Mouse (Mus musculus): ENCODE measurements around the gene Gm19935. TPM values are rescaled to one million over a fixed set of nuclear protein-coding genes. Genes with fewer than 3 reads are reported as not detected.
A peak's percentile ranks its signal among the peaks of the same experiment; 100 is the strongest.

Gm19935 gene
- polyA plus RNA-seq, 1 experiment from 2014 or later: not detected

GRCm38 (mm10) chr8:90828987-90829740 lies 12.0 kb upstream of the Gm19935 start:
- Histone ChIP-seq H3K27ac (peak overlapping the region; percentile 74), H3K36me3 (no peaks in the 10 kb centered on the region), H3K9me3 (no peaks in the 10 kb centered on the region), H3K4me2 (replicated peaks) (peak overlapping the region; percentile 79), H3K4me1 (replicated peaks) (peaks cover 21% of the 10 kb centered on the region), H3K27me3 (no peaks in the 10 kb centered on the region), H3K4me3 (replicated peaks) (peak overlapping the region; percentile 50), H3K9ac (replicated peaks) (peak overlapping the region; percentile 67)
- 3% methylated on average over 11 of the region's 11 CpGs for WGBS
- ATAC-seq: peak; percentile 75

DNA sequence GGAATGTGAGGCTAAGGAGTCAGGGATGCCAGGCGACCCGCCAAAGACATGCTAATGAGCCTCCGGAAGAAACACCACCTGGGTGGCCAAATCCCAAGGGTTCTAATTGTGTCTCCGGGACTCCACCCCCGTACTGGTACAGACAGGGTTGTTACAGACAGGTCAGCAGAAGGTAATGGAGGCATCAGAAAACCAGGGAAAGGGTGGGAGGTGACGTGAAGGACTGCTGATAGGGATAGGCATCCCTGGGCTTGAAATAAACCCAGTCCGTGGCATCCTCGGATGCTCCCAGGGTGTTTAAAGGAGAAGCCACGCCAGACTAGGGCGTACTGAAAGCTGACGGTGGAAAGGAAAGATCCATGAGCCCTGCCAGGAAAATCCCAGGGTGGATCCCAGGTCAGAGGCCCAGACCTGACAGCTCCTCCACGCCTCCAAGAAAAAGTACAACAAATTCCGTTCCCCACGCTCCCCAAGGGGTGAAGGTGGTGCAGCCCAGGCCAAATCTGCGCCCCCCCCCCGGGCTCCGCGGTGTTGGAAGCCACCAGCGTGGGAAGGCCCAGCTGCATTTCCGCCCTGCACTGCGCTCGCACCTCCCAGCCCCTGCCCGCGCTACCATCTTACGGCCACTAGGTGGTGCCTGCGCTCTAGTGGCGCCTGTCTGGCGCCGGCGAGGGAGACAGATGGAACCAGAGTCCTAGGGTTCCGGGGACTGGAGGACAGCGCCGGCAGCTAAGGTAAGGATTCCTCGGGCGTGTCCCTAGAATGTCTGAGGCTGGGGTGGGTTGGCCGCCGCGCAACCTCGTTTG lies 11.2 kb upstream of the Gm19935 start, which contains the start of gene Chd9:
Gene Chd9 (plus strand): TSS at position 172 of the 806 bp plus-strand sequence.
- Histone ChIP-seq H3K4me1 (replicated peaks) (peaks cover 21% of the 10 kb centered on the region), H3K9me3 (no peaks in the 10 kb centered on the region), H3K27ac (peak within 1 kb of the TSS; percentile 74), H3K36me3 (no peaks in the 10 kb centered on the region), H3K27me3 (no peaks in the 10 kb centered on the region), H3K4me2 (replicated peaks) (peak within 1 kb of the TSS; percentile 79), H3K9ac (replicated peaks) (peak within 1 kb of the TSS; percentile 67), H3K4me3 (replicated peaks) (peak within 1 kb of the TSS; percentile 50)
- WGBS: under 1% methylated on average over 39 of the region's 39 CpGs
- ATAC-seq: peak; percentile 95

GRCm38 (mm10) chr8:90825459-90825871 lies 8.3 kb upstream of the Gm19935 start:
- WGBS: 90% methylated on average over 9 of the region's 9 CpGs
- H3K36me3 ChIP-seq: no peaks in the 10 kb centered on the region
- no peak overlapping the region for H3K4me2 ChIP-seq (replicated peaks)
- H3K9ac ChIP-seq (replicated peaks): no peak overlapping the region
- ATAC-seq: no peak
- H3K27ac ChIP-seq: no peak overlapping the region
- H3K4me3 ChIP-seq (replicated peaks): no peak overlapping the region
- H3K4me1 ChIP-seq (replicated peaks): peaks cover 21% of the 10 kb centered on the region
- H3K9me3 ChIP-seq: no peaks in the 10 kb centered on the region
- H3K27me3 ChIP-seq: no peaks in the 10 kb centered on the region

GRCm38 (mm10) chr8:90822443-90822842 lies 5.2 kb upstream of the Gm19935 start:
- H3K27ac ChIP-seq: no peak overlapping the region
- H3K9me3 ChIP-seq: no peaks in the 10 kb centered on the region
- H3K36me3 ChIP-seq: no peaks in the 10 kb centered on the region
- no peak overlapping the region for H3K4me3 ChIP-seq (replicated peaks)
- H3K9ac ChIP-seq (replicated peaks): no peak overlapping the region
- H3K27me3 ChIP-seq: no peaks in the 10 kb centered on the region
- no peak overlapping the region for H3K4me2 ChIP-seq (replicated peaks)
- 61% methylated on average over 11 of the region's 11 CpGs for WGBS
- H3K4me1 ChIP-seq (replicated peaks): 0 out of 2 replicates have a peak, but pooled peaks cover 7% of the 10 kb centered on the region
- no peak for ATAC-seq

DNA sequence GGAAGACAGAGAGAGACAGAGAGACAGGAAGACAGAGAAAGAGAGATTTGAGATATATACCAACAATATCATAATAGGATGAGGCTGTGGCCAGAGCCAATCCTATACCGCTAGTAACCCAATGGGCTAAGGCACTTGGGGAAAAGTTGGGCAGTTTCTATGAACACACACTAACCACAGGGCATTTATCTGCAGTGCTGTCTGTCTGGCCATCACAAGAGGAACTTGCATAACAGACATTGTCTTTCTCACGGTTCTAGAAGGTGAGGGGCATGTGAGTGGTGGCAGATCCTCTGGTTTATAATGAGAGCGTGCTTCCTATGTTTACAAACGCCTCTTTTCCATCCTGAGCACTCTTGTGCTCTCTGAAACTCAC lies 3.1 kb upstream of the Gm19935 start:
- ATAC-seq: no peak
- Histone ChIP-seq H3K4me1 (replicated peaks) (peaks cover 16% of the 10 kb centered on the region), H3K4me3 (replicated peaks) (no peak overlapping the region), H3K9ac (replicated peaks) (no peak overlapping the region), H3K27ac (no peak overlapping the region), H3K9me3 (no peaks in the 10 kb centered on the region), H3K27me3 (no peaks in the 10 kb centered on the region), H3K4me2 (replicated peaks) (no peak overlapping the region), H3K36me3 (no peaks in the 10 kb centered on the region)
- 88% methylated on average over 4 of the region's 4 CpGs for WGBS

DNA sequence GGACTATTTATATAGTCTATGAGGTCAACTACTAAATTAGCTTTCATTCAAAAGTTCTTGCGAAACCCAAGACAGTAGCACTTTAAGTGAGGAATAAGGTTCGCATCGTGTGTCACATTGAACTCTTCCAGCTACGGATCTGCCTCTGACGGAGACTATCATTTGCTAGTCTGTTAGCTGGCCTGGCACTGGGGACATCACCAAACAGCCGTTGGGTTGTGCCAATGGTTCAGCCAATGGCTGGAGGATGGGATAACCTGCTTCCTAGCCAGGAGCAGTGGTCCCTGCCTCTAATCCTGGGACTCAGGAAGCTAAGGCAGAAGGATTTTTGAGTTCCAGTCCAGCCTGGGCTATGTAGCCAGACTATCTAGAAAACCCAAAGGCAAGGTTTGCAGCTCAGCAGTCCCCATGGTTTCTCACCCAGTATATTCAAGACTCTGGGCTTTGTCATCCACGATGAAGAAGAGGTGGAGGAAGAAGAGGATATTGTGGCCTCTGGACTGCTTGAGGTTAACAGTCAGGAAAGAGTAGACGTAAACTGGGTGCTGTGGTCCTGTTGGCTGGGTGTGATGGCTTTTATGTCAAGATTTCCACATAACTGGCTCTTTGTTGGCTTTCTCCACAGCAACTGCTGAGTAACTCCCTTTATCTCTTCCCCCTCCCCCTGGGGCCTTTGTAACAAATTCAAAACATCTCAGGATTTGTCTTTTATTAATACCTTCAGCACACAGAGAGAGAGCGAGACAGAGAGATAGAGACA lies 2.5 kb upstream of the Gm19935 start:
- Histone ChIP-seq H3K9me3 (no peaks in the 10 kb centered on the region), H3K36me3 (no peaks in the 10 kb centered on the region), H3K9ac (replicated peaks) (no peak overlapping the region), H3K27me3 (no peaks in the 10 kb centered on the region), H3K4me1 (replicated peaks) (peaks cover 16% of the 10 kb centered on the region), H3K27ac (no peak overlapping the region), H3K4me3 (replicated peaks) (no peak overlapping the region), H3K4me2 (replicated peaks) (no peak overlapping the region)
- WGBS: 82% methylated on average over 9 of the region's 9 CpGs
- no peak for ATAC-seq

DNA sequence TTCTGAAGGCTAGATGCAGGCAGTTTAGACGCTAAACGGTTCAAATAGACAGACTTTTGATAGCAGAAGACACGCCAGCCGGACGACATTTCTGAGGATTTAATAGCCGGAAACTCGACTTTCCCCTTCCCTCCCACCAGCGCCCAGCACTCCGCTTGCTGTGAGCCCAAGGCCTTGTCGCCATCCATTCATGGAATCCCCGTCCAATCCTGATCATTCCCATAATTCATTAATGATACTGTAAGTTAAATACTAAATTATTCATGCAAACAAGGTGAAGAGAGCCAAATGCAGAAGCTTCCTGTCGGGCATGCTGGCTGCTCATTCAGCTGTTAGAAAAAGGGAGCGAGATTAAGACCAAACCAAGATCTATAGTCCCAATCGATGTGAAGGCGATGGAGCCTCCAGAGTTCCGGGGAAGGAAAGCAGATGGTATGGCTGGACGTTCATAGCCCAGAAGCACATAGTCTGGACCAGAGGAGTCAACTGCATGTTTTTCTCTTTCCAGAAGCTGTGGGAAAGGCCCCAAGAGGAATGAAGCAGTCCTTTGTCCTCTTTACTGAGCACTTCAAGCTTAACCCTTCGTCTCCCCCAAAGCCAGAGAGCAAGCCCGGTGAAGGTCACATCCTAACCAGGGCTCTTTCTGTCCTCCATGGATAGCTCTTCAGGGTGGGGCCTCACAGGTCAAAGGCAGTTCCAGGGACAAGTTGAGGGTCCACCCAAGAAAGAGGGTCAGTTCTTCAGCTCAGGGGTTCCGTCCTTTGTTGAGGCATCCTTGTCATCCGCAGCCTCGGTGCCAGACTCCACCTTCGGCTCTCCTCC lies 921 bp downstream of the Gm19935 start:
- Histone ChIP-seq H3K4me3 (replicated peaks) (no peak overlapping the region), H3K4me2 (replicated peaks) (no peak overlapping the region), H3K27me3 (no peaks in the 10 kb centered on the region), H3K4me1 (replicated peaks) (peaks cover 16% of the 10 kb centered on the region), H3K36me3 (no peaks in the 10 kb centered on the region), H3K27ac (peak overlapping the region; percentile 56; the same call in 1 of the 2 replicates), H3K9ac (replicated peaks) (no peak overlapping the region), H3K9me3 (no peaks in the 10 kb centered on the region)
- 69% methylated on average over 23 of the region's 23 CpGs for WGBS
- ATAC-seq: no peak

DNA sequence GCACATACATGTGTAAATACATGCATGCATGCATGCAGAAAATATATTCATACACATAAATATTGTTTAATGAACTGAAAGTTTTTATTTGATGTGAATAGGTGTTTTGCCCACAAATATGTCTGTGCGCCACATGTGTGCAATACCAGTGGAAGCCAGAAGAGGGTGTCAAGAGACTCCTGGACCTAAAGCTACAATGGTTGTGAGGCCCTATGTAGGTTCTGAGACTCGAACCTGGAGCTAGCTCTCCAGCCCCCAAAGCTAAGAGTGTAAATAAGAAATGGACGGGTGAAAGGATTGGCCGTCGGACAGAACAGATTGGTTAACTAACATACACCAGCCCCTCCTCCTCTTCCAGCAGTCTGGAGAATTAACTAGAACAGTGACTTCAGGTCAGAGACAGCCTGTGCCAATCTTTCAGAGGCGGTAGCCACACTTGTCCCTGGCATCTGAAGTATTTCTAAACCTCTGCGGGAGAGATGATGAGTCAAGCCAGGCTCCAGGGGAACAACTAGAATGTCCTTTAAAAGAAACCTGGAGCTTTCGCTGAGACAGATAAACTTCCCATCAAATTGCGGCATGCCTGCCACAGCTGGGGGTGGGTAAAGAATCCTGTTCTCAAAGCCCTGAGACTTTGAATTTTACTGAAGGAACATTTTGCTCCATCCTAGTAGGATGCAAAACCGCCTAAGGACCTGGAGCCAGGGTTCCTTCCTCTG lies 3.4 kb downstream of the Gm19935 start:
- no peak overlapping the region for H3K9ac ChIP-seq (replicated peaks)
- no peaks in the 10 kb centered on the region for H3K36me3 ChIP-seq
- H3K9me3 ChIP-seq: no peaks in the 10 kb centered on the region
- ATAC-seq: no peak
- H3K4me2 ChIP-seq (replicated peaks): no peak overlapping the region
- H3K4me3 ChIP-seq (replicated peaks): no peak overlapping the region
- 85% methylated on average over 10 of the region's 10 CpGs for WGBS
- H3K27ac ChIP-seq: no peak overlapping the region
- H3K4me1 ChIP-seq (replicated peaks): peaks cover 16% of the 10 kb centered on the region
- H3K27me3 ChIP-seq: no peaks in the 10 kb centered on the region

DNA sequence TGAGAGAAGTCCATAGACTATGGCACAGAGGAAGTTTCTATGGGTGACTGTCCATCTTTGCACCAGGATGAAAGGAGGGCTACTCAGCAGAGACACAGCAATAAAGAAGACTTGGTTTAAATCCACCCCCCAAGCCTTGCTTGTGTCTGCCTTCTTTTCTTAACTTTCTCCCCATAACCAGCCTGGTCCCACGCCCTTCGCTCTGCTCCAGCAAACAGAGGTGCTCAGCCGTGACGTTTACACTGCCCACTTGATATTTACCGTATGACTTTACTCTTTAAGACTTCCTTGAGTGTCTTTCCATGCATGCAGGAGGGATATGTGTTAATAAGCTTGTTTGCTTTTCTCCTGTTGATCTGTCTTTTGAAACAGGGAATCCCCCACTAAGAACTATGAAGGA lies 17.7 kb downstream of the Gm19935 start:
- Histone ChIP-seq H3K4me1 (replicated peaks) (peaks cover 14% of the 10 kb centered on the region), H3K4me2 (replicated peaks) (no peak overlapping the region), H3K27ac (no peak overlapping the region), H3K4me3 (replicated peaks) (no peak overlapping the region), H3K9ac (replicated peaks) (no peak overlapping the region), H3K27me3 (no peaks in the 10 kb centered on the region), H3K9me3 (peaks cover 7% of the 10 kb centered on the region), H3K36me3 (no peaks in the 10 kb centered on the region)
- 65% methylated on average over 5 of the region's 5 CpGs for WGBS
- ATAC-seq: no peak

- H3K4me3 ChIP-seq (replicated peaks): 0 out of 2 replicates have a peak overlapping the region, but pooled peaks have one; percentile 11
- ATAC-seq: peak; percentile 40; the same call in 1 of the 2 replicates
These were observed 22.0 kb downstream of the Gm19935 start for GRCm38 (mm10) chr8:90794990-90795861.

More at GRCm38 (mm10) chr8:90794990-90795861, 22.0 kb downstream of the Gm19935 start:
- Histone ChIP-seq H3K27me3 (no peaks in the 10 kb centered on the region), H3K9me3 (no peaks in the 10 kb centered on the region; the same call in 1 of the 2 replicates), H3K4me2 (replicated peaks) (peak overlapping the region; percentile 38; the same call in 1 of the 2 replicates), H3K9ac (replicated peaks) (no peak overlapping the region), H3K4me1 (replicated peaks) (peaks cover 14% of the 10 kb centered on the region), H3K36me3 (no peaks in the 10 kb centered on the region), H3K27ac (0 out of 2 replicates have a peak overlapping the region, but pooled peaks have one; percentile 10)
- 13% methylated on average over 12 of the region's 12 CpGs for WGBS
